Mouse (Mus musculus) thymus, postnatal 0 days (tissue): ENCODE data around the gene Tulp1. TPM values are rescaled to one million over a fixed set of nuclear protein-coding genes. Genes with fewer than 3 reads are reported as not detected.
"Not testable (repeated sequence)": the region's sequence is repeated elsewhere in the genome, so short reads cannot be mapped to it uniquely, and the experiment has no call there.

Experiments used
- DNase-seq: peaks from one replicate; pipeline ENCODE4 v3.0.0-alpha.2; 2015; ENCODE audit warnings: low spot score
- polyA plus RNA-seq: library from polyadenylated mRNA; unstranded; fragments of >200 nt; fragmentation: Nextera tagmentation; extraction: Ambion mirVana; gene quantifications from 2 replicates; pipeline ENCODE4 v1.2.1, GENCODE M21; 2015

Tulp1 gene
- polyA plus RNA-seq, 1 experiment from 2014 or later = 0.56 TPM

DNA sequence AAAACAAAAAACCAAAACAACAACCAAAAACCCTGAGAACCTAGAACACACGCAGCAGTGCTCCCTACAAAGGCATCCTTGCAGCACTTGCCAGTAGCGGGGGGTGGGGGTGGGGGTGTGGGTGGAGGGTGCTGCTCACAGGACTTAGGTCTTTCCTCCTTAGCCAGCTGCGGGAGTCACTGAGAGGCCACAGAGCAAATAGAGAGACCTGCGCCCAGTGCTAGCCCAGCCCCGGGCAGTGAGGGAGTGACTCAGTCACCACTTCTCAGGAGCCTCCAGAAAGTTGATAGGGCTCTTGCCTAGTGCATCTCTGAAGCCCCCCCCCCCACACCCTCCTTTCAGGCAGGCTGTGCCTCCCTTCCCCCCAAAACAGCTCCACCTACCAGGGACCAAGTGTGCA is 4.0 kb upstream of the Tulp1 start:
- no peak for DNase-seq

DNA sequence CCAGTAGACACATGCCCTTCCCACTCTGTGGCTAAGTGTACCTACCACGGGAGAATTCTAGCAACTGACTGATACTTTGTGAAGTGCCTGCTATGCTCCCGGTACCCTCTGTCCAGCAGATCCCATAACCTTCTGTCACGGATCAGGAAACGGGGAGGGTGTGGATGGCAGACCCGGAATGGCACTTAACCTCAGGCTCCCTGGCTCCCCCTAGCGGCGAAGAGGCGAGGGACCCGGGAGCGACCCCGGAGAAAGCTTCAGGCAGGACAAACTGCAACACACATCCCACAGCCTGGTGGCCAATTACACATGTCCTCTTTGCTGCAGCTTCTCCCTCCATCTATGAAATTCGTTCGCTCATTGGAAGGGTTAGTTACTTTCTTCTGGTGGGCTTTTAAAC is 3.4 kb upstream of the Tulp1 start:
- peak; percentile 78 for DNase-seq

DNA sequence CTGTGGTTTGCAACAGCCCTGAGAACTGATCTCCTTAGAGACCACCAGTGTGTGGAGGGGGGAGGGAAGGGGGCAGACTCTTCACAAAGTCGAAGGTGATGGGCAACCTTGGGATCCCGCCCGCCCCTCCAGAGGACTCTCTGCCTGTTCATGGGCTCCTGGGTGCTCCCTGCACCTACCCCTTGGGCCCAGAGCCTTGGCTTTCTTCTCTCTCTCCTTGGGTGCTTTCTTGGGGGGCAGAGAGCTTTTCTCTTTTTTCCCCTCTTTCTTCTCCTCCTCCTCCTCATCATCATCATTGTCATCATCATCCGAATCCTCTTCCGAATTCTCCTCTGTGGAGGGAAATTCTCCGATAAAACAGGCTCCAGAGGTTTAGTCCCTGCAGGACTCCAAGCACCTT is 1.5 kb downstream of the Tulp1 start:
- DNase-seq = no peak

DNA sequence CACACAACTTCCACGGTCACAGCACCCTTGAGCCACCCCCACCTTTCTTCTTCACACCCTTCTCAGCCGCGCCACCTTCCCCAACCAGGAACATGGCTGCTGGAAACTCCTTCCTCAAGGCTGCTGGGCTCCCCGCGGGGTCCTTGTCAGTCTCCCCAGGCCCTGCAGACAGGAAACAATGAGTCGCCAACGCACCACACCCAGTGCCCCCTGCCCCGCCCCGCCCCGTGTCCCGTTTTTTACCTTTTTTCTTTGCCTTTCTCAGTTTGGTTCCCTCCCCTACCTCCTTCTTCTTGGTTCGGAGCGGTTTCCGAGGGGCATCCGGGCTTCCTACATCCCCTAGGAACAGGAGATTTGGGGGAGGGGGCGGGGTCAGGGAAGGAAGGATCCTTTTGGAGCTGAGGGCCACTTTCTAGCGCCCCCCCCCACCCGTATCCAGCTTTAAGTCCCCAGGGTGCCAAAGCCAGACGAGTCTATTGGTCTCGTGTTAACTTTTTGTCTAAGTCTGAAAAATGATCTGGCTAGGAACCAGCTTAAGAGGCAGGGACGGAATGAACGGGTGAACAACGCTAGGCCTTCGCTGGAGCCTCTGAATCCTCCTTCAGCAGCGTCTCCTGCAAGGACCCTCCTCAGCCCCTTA is 2.2 kb downstream of the Tulp1 start:
- no peak for DNase-seq

DNA sequence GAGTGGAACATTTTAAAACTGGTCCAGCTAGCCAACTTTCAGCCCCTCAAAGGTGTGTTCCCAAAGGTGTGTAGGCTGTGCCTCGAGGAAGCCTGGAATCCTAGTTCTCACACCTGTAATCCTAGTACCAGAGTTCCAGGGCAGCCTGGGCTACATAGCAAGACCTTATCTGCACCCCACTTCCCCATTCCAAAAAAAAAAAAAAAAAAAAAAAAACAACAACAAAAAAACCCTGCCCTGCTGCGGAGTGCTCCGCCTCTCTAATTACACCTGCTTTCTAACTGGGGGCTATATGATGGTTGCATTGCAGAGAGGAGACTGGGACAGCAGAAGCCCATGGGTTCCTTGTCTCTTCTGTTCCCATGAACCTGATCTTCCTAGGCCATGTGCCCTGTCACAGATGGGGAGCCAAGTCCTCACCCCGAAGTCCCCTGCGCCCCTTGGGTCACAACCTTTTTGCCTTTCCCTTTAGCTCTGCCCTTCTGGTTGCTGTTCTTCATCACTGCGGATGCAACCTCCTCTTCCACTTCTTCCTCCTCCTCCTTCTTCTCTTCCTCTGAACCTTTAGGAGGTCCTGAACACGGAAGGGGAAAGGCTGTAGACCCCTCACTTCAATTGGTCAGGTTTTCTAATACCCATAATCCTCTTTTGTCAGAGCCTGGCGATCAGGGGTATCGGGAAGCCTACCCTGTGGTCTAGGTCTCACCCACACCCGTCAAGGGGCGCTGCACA is 2.9 kb downstream of the Tulp1 start:
- no peak for DNase-seq

DNA sequence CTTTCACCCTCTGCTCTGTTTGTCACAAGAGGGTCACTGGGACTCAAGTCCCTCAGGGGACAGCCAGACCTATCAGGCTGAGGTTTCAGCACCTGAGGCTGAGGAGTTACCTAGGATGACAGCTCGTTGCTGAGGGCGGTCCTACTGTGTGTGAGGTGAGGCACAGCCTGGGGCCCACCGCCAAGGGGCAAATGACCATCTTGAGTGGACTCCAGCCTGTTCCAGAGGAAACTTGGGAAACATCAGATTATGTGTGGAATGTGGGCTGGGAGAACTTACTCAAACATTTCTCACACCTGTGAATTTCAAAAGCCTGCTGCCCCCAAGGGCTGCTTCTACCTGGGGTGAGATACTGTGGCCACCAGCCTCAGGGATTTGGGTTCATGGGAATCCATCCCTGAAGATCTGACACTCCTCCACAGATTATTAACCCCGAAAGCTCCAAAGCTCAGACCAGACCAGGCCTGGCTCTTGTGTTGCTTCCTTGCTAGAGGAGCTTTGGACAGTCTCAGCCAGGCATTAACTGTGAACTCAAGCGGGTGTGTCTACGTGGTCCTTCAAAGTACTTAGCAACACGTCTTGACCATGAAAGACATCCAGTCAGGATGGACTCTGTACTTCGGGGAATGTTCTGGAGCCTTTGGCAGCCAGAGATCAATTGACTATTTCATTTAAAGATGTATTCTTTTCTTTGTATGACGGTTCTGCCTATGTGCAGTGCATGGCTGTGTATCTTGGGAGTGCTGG is 4.3 kb downstream of the Tulp1 start:
- no peak for DNase-seq

DNA sequence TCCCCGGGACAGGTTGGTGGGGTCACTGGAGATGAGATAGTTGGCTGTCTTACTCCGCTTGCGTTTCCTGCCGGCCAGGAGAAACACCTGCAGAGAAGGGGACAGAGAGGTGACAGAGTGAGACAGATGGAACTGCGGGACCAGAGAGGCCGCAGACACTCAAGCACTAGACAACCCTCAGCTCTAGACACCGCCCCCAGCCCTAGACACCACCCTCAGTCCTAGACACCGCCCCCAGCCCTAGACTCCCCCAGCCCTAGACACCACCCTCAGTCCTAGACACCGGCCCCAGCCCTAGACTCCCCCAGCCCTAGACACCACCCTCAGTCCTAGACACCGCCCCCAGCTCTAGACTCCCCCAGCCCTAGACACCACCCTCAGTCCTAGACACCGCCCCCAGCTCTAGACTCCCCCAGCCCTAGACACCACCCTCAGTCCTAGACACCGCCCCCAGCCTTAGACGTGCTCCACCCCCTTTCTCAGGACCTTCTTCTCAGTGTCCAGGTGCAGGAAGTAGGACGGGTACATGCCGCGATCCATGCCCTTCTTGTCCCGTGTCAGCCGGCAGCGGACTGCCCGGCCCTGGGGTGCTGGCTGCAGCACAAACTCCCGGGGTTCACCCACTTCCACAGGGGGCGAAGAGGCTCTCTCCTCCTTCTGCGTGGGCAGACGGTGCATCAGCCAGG is 6.3 kb downstream of the Tulp1 start:
- not testable (repeated sequence) for DNase-seq

DNA sequence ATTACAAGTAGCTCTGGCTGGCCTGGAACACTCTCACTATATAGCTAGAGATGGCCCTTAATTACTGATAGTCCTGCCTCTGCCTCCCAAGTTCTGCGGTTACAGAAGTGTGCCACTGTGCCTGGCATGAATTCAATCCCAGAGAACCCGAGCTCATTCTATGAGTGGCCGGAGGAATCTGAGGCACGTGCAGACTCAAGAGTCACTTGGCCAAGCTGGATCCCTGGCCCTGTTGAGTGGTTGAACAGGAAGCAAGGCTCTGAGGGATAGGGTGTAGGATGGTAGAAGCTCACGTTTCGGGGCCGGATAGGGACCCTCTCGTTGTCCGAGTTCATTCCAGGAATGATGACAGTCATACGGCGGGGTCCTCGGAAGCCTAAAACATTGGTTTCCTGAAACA is 9.2 kb downstream of the Tulp1 start:
- no peak for DNase-seq

DNA sequence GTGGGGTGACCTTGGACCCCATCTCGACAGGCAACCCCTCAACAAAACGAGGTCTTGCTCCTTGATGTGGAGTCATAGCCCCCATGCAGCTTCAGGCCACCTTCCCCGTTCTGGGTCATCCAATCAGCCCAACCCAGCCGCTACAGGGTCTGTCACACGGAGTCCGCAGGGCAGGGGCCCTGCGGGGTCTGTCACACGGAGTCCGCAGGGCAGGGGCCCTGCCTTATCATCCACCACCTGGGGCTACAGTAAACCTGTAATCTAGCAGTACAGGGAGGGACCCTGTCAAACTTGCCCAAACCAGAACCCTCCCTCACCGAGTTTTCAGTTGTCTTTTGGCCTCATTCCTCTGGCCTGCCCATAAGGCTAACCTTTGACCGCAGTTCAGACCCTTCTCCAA is 13.0 kb downstream of the Tulp1 start:
- DNase-seq = no peak

DNA sequence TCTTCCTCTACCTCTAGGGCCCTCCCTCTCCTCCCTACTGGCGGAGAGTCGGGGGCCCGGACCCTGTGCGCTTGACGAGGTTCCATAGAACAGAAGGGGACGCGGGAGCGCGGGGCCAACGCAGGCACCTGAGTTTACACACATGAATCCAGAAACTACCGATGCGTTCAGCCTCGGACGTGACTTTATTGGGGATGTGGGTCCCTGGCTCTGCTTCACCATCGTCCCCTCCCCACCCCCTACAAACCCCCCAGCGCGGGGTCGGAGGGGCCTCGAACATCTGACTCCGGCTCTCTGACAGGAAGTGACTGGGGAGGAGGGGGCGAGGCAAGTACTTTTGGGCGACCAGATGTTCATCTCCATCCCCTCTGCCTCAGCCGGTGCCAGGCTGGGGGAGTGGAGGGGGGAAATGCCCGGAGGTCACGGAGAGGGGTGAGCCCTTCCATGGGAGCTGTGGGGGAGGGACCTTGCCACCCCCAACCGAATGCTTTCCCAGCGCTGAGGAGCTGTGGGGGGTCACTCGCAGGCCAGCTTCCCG is 13.6 kb downstream of the Tulp1 start:
- peak; percentile 57 for DNase-seq

DNA sequence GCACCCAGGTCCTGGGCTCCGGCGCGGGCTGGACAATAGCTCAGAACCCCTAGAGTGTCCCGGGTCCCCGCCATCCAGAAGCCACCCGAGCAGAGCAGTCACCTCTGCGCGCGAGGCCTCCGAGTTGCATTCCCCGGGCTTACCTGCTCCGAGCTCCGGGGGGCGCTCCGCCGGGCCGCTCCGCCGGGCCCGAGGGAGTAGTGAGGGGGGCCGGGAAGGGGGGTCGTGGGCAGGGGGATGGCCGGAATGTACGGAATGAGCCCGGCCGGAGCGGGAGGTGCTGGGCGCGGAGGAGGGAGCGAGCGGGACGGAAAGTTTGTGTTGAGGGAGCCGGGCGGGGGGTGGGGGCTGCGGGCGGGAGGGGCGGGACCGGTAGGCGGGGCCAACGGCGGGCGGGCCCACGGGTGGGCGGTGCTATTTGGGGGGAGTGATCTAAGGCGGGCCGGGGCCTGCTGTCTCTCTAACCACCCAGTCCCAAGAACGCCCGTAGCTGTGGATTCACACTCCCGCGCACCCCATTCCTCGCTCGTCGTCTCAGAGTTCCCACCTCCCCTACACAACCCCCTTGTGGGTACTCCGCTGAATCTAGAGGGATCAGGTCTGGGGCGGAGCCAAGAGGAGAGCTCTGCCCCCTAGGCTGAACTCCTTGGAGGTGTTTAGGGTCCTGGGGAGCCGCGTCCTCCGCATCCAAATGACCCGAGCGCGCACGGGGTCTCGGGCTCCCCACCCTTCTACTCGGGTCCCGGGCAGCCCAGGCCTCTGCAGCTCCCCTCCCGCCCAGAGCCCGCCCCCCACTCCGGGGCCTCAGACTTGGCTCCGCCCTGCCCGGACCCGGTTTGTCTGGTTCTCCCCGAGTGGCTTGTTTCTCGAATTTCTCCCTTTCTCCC is 14.3 kb downstream of the Tulp1 start, which contains the start of gene Tead3:
TSS of gene Tead3 (minus strand) at position 352 of the 887 bp plus-strand sequence.
- DNase-seq = peak; percentile 80

DNA sequence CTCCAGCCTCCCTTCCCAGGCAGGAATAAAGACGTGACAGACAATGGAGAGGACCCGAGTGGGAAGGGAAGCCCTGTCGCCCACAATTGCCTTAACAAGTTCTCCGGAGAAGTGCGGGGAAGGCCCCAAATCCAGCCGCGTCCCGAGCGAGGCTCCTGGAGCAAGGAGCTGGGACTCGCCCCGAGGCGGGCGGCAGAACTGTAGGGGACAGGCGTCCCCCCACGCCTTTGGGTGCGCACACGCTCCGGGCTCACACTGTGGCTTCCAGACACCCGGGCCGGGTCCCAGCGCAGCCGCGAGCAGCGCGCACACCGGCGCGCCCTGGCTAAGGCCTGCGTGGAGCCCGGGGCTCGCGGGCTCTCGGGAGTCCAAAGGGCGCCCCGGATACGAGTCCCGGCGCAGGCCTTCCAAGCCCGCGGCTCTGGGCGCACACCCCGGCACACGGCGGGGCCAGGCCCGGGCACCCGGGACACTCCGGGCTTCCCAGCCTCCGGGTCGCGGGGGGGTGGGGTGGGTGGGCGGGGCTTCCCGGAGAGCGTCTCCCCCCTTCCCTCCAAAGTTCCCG is 15.0 kb downstream of the Tulp1 start:
- DNase-seq = peak; percentile 37

DNA sequence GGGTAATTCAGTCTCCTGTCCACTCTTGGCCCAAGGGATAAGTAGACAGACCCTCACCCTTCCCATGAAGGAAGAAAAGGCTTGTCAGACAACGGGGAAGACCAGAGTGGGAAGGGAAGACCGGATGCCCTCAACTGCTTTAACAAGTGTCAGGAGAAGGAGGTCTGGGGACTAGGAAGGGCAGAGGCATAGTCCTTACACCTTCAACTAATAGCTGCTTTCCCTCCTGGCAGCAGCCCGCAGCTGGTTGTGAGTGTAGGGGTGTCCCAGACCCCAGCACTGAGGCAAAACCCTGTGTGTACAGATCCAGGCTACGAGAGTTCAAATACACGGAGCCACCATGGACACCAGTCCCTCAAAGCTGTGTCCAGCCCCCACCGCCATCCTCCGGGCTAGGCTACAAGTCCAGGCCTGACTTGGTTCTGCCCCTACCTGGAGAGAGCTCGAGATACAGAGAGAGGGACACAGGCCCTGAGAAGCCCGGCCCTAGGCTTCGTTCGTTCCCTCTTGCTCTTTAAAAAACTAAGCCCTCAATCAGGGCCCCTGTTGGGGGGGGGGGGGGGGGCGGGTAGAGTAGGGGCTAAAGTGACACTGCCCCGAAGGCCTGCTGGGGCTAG is 15.7 kb downstream of the Tulp1 start:
- no peak for DNase-seq

DNA sequence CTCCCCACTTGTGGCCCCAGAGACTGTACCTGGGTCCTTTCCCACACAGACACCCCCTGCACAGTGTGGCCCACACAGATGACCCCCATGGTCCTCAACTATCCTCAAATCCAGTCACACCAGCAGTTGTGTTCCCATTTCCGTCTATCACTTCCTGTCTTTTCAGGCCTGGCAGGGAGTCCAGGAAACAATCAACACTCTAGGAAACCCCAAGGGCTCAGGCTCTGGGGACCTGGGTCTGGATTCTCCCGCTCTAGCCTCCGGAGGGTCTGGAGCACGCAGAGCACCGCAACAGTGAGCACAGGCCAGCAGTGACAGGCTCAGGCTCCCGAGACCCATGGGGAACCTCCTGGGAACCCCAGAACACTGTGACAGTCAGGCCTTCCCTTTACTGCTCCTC is 16.8 kb downstream of the Tulp1 start:
- DNase-seq = no peak

DNA sequence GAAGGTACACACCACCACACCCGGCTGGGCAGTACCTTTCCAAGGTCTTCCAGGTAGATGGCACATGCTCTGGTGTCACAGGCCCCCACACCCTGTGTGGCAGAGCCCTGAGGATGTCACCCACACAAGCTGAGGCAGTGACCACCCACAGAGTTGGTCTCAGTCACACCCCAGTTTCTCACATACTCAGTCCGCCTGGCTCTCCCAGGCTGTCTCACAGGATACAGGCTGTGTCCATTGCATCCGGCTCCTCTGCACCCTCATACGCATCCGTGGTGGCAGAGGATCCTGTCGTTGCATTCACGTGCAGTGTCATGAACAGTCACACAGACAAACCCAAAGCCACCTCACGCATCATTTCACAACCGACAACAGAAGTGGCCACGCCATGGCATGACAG is 17.7 kb downstream of the Tulp1 start:
- no peak for DNase-seq

DNA sequence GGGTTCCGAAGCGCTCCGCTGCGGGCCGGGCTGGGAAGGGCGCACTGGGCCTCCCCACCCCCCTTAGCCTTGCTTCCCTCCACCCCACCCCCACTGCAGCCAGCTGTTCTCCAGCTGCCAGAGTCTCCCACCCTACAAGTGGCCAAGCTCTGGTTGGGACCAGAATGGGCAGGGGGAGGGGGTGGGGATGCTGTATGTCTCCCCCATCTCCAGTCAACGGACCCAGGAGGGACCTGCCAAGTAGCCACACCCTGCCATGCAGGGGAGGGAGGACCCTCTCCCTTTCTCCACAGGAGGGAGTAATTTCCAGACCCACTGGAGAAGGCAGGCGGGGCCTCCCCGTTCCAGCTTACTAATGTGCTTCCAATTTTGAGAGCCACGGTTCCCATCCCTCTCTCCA is 19.1 kb downstream of the Tulp1 start:
- no peak for DNase-seq

DNA sequence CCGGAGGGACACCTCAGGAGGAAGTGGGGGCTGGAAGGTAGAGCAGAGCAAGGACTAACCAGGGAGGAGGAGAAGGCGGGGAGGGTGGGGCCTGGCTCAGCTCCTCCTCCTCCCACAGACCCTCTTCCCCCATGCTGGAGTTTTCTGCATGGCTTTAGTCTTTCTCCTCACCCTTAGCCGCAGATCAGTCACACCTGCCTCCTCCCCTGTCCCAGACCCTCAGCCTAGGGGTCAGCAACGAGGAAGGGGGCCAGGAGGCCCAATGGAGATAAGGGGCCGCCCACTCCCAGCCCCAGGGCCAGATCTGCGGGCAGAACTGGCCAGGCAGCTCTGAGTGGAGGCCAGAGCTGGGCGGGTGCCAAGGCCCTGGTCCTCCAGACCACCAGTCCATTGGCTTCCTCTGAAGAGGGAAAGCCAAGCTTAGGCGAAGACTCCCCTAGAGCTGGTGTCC is 19.7 kb downstream of the Tulp1 start:
- no peak for DNase-seq

DNA sequence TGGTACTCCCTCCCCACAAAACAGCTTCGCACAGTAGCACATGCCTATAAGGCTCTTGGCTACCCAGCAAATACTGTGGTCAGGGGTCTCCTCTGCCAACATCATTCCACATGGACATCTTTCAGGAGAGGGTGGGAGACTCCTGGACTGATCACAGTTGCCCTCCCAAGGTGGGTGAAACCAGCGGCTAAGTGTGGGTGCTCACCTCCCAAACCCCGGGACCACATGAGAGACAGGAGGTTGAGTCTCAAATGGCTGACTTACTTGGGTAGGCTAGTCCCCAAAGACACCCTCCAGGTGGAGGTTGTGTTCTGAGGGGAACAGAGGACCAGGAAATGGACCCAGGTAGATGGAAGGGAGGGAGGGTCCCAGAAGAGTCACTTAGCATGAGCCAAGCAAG is 20.4 kb downstream of the Tulp1 start:
- no peak for DNase-seq

DNA sequence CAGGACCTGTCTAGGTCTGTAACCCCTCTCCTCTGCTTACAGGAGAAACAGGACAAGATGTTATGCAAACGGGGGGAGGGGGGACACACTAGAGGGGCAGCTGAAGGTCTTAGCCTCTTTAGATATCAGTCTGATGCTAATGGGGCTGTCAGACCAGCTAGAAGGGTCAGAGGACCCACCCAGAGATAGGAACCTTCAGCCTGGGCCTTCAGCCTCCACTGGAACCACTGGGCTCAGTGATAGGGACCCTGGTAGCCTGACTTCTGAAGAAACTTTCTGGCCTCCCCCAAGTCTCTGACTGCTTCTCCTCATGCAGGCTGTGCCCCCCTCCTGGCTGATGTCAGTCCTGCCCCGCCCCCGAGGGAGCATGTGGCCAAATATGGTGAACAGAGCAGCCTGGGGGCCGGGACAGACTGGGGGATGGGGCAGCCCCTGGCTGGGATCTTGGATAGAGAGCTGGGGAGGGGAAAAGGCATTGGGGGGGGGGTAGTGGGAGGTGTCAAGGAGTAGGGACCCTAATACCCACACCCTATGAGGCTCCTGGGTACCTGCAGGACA is 20.9 kb downstream of the Tulp1 start:
- no peak for DNase-seq
